Mouse (Mus musculus) megakaryocyte, adult 5-6 weeks (primary cell): ENCODE results near the gene Uap1l1. TPM values are rescaled to one million over a fixed set of nuclear protein-coding genes. Genes with fewer than 3 reads are reported as not detected.
"Not testable (repeated sequence)": the region's sequence is repeated elsewhere in the genome, so short reads cannot be mapped to it uniquely, and the experiment has no call there.

Experiments
- ATAC-seq: 2 replicates; pipeline ENCODE4 v1.8.0; 2016; ENCODE audit warnings: mild to moderate bottlenecking, inconsistent platforms; ENCODE audit not compliant: poor library complexity, severe bottlenecking
- total RNA-seq, 2 experiments: library from RNA; stranded (forward) in 1 of 2; stranded (reverse) in 1 of 2; fragments of 153-499, 151-499 nt in 1 of 2; fragments of 221-1000, 200-1000 nt in 1 of 2; gene quantifications; 2 replicates each; pipeline versions ENCODE4 v1.2.3 to v1.2.4; 2015 to 2017

Uap1l1 gene
- total RNA-seq (2015) (34.4 and 36.0 TPM in 2 replicates), total RNA-seq (2017) (11.0 and 12.6 TPM in 2 replicates)

GRCm38 (mm10) chr2:25365091-25365761, at the start of gene Uap1l1:
Gene Uap1l1 (minus strand): TSS chr2:25365682.
- peak; percentile 92 for ATAC-seq

GRCm38 (mm10) chr2:25413436-25413835, 48.0 kb upstream of the Uap1l1 start:
- not testable (repeated sequence) for ATAC-seq

GRCm38 (mm10) chr2:25408908-25409307, 43.4 kb upstream of the Uap1l1 start:
- no peak for ATAC-seq

GRCm38 (mm10) chr2:25403994-25404393, 38.5 kb upstream of the Uap1l1 start:
- no peak for ATAC-seq

DNA sequence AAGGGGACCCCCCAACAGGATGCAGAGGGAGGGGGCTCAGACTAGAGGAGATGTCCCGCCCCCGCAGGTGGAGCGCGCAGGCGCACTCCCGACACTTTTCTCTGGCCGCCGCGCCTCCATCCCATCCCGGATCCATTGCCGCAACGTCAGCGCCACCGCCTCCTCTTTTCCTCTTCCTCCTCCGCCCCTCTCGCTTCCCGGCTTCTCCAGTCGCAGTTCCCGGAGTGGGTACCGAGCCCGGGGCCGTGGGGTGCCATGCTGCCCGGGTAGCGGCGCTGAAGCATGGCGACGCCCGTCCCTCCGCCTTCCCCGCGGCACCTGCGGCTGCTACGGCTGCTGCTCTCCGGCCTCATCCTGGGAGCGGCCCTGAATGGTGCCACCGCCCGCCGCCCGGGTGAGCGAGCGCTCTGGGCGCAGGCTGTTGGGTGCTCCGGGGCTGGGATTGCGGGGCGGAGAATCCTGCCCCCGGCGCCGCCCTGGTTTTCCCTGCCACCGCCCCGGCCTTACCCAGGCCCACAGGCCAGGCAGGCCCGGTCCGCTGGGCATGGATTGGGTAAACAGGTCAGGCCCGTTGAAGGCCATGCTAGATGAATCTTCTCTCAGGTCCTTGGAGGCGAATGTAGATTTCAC, 37.6 kb upstream of the Uap1l1 start:
- no peak for ATAC-seq

- peak; percentile 62 for ATAC-seq
These were observed 37.0 kb upstream of the Uap1l1 start for GRCm38 (mm10) chr2:25402377-25402971.

DNA sequence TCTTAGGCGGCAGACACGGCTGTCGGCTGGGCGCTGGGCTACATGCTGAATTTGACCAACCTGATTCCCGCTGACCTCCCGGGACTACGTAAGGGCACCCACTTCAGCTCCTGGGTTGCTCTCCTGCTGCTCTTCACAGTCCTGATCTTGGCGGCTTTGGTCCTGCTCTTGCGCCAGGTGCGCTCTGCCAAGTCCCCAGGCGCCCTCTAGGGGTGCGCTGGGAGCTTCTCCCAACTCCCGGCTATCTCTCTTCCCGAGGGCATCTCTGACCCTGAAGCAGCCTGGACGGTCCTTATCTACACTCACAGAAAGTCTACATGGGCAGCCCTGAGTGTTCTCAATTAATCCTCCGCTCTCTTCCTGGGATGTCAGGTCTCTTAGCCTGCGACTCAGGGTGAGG, 35.3 kb upstream of the Uap1l1 start:
- peak; percentile 53 for ATAC-seq

DNA sequence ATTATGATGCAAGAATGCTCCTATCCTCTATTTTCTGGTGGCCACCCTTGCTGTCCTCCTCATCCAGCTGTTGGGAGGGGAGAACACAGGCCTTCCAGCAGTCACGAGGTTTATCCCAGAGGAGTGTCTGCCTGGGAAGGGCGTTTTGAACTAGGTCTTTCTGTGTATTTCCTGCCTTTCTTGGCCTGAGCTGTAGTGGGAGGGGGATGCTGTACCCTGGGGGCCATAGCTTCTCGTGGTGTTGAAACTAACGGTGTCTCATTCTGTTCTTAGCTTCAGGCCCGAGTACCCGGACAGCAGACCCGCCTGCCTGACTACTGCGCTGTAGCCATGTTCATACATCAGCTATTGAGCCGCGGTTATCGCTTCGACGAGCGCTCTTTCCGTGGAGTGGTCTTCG, 34.8 kb upstream of the Uap1l1 start:
- no peak for ATAC-seq

- ATAC-seq: no peak
These were observed 33.6 kb upstream of the Uap1l1 start, which contains the start of gene Npdc1 for GRCm38 (mm10) chr2:25399051-25399450. Gene Npdc1 (plus strand): TSS chr2:25399351.

DNA sequence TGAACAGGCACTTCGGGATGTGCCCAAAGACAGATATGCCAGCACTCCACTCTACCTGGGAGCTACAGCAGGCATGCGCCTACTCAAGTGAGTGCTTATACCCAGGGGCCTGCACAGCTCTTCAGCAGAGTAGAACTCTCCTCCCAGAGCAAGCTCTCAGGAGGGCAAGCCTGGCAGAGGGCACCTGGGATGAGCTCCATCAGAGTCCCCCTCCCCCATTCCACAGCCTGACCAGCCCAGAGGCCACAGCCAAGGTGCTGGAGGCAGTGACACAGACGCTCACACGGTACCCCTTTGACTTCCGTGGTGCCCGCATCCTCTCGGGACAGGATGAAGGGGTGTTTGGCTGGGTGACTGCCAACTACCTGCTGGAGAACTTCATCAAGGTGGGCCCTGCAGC, 32.6 kb upstream of the Uap1l1 start:
- ATAC-seq: no peak

DNA sequence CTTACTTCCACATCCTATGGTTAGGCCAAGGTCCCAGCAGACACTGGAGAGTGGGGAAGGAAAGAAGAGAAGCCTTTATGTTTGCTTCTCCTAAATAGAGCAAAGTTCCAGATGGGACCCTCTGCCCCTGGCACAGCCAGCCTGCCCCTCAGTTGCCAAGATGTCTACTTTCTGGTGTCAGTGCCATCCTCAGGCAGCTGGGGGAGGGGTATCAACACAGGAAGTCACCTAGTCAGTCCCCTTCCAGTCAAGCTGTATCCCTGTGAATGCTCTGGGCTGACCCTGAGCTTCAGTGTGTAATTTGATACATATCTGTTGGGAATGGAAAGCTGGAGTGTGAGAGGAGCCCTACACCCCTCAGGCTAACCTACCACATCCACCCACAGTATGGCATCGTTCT, 31.5 kb upstream of the Uap1l1 start:
- no peak for ATAC-seq

- no peak for ATAC-seq
These were observed 31.1 kb upstream of the Uap1l1 start for GRCm38 (mm10) chr2:25396597-25396983.

DNA sequence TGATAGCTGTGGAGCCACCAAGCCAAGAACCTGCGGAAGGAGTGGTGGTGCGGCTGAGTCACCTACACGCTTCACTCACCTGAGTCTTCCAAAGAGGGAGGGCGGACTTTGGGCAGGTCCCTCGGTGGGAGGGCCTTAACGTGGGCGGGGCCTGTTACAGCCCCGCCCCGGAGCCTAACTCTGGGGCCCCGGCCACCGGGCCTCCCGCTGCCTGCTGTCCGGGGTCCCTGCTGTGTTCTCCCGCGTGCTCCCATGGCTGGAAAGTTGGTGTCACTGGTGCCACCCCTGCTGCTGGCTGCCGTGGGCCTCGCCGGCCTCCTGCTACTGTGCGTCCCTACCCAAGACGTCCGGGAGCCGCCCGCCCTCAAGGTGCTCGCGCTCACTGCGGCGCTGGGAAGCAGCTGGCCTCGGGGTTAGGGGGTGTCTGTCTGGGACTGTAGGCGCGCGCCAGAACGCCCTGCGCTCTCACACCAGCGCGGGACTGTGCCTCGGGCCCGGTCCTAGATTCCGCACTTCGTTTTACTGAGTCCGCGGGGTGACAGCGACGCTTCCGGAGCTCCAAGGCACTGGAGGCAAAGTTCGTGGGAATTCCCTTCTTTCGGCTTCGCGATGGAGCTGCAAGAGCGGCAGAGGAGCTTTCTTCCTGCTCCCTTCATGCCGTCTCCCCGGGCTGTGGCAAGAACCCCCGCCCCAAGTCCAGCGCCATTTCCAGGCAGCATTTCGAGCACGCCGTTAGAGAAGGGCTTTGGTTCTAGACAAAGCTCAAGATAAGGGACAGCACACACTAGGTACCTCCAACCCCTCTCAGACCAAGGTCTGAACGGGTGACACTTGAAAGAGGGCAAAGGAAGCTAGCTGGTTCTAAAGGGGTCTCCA, 30.5 kb upstream of the Uap1l1 start, which contains the start of gene Entpd2:
Gene Entpd2, plus strand, starts transcription at position 154 of the 876 bp plus-strand sequence.
- ATAC-seq: no peak

DNA sequence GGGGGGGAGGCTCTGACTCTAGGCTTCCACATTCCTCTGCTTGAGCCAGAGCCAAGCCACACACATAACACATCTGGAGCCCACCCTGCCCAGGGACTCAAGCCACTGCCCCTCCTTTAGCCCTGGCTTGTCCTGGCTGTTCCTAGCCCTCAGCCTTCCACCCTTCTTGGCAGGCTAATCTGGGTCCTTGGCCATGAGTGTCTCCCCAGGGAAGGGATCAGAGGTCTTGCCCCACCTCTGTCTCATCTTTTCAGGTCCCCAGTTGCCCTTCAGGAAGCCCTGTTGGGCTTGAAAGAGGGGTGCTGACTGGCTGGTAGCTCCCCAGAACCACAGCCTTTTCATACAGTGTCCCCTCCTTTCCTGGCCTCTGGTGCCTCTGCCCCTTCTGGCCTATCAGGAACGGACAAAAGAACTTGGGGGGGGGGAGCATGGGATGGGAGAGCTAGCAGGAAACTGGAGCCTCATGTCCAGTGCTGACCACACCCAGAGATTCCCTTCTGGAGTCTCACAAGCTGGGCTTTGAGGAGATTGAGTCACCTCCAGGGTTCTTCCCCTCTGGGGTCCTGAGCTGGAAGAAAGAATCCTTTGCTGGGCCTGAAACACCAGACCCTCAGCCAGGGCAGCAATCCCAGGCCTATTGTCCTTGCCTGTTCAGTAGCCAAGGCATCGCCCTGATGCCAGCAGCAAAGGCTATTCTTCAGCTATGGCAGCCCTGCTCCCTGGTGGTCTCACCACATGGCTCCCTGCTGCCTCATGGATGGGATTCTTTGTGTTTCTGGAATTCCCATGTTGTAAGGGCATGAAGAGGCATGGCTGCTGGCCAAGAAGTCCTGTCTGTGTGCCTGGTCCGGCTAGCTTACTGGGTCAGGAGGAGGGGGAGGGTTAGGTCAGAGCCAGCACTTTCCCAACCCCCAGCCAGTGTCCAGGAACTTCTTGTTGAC, 29.1 kb upstream of the Uap1l1 start:
- ATAC-seq: no peak

GRCm38 (mm10) chr2:25391266-25391665, 25.8 kb upstream of the Uap1l1 start:
- no peak for ATAC-seq

GRCm38 (mm10) chr2:25384492-25384891, 19.0 kb upstream of the Uap1l1 start:
- ATAC-seq: no peak

- ATAC-seq: peak; percentile 31
These were observed 11.1 kb upstream of the Uap1l1 start for GRCm38 (mm10) chr2:25376589-25376988.

DNA sequence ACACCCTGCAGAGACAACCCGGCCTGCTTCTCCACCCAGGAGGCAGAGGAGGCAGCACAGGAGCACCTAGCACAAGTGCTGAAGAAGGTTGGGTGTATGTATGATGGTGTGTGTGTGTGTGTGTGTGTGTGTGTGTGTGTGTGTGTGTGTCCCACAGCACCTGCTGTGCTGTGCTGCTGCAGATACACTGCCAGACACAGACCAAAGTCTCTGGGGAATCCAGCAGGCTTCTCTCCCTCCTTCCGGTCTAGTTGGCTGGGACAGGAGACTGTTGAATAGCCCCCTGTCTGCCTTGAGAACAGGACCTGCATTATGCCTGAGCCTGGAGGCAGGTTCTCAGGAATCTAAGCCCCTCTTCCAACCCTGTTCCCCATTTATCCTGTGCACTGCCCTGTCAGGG, 7.9 kb upstream of the Uap1l1 start:
- no peak for ATAC-seq

DNA sequence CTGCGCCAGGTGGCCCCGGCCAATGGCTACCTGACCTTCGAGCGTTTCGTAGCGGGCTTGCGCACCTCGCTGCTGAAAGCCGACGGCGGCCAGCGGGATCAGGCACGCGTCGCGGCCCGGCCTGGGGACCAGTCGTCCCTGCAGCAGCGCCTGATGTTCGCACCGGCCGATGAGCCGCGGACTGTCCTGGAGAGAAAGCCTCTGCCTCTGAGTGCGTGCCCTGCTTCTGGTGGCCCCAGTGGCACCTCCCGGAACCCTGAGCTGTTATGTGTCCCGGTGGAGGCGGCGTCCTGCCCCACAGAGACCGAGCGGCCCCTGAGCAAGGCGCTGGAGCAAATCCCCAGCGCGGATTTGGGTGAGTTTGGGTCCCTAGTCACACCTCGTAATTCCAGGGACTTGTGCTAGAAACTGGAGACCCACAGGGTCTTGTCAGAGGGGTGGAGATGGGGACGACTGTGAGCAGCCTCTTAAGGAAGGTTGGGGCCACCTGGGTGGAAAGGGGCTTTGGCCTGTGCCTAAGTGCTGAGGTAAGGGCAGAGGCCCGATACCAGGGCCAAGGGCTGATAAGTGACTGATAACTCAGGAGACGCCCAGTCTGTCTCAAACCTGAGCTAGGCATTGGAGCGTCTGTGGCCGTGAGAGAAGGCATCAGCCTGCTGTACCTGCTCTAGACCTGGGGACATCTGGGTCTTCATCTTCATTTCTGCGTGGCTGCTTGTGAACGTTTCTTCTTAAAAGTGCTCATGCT, 7.3 kb upstream of the Uap1l1 start:
- ATAC-seq: 0 out of 2 replicates have a peak, but pooled peaks have one; percentile 3
